Mouse (Mus musculus) Muller cell, postnatal 12 days (primary cell): ENCODE measurements around the gene Rab3gap2.

ENCODE experiments used
- DNase-seq: peaks from one replicate; pipeline ENCODE4 v3.0.0-alpha.2; 2015; ENCODE audit errors: inconsistent ontology term

The Rab3gap2 gene

DNA sequence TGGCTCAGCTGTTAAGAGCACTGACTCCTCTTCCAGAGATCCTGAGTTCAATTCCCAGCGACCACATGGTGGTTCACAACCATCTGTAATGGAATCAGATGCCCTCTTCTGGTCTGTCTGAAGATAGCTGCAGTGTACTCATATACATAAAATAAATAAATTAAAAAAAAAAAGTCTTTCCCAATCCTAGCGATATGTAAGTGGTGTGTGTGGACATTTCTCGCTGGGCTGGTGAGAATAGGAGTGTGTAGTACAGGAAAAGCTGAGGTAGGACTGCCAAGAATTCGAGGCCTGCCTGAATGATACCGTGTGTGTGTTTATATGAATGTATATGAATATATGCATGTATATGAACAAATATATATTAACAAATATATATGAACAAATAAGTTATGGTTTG, 127.4 kb downstream of the Rab3gap2 start:
- DNase-seq, result no peak

DNA sequence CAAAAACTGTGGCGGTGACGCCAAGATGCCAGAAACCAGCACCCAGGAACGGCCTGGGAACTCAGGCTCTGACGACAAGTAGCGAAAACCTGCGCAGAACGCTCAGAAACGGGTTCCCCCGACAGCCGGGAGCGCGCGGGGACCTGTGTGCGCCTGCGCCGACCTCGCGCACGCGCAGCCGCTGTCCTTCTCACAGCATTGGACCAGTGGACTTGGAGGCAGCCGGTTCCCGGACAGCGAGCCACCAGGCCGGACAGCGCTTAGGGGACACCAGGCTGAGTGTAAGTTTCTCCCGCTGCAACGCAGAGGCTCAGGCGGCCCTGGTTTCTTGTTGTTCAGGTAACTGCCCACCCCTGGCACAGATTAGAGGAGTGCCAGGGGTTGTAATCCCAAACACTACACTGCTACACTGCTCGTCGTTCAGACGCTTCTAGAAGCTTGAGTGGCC, 128.1 kb downstream of the Rab3gap2 start, which contains the start of gene Bpnt1:
Bpnt1 (plus strand) TSS at position 167 of the 448 bp plus-strand sequence.
- DNase-seq, result peak; percentile 96

DNA sequence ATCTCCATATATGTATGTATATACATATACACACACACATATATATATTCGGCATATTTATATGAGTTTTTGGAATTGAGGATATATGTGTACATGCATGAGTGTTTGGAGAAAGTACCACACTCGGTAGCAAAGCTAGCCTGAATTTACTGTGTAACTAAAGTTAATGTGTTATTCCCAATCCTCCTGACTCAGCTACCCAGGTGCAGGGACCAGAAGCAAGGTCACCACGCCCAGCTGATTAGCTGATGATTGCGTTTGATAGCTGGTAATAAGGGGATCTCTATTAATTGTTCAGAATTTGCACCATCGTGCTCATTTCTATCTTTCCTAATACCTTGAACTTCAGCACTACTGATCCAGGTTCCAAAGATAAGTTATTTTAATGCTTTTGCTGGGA, 129.7 kb downstream of the Rab3gap2 start:
- no peak for DNase-seq

DNA sequence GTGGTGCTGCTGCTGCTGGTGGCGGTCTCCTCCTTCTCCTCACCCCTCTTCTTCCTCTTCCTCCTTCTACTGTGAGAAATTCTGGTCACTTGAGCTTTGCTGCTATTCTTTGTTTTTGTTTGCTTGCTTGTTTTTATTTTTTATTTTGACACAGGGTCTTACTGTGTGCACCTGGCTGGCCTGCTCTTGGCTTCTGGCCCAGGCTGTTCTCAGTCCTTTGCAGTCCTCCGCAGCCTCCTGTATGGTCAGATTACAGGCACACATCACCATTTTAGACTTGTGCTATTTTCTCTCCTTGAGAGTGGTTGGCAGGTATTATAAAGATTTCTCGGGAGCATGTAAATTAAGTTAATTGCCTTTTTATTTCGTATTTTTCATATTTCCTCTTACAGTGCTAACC, 130.2 kb downstream of the Rab3gap2 start:
- no peak for DNase-seq

- DNase-seq, result no peak
Measured at GRCm38 (mm10) chr1:185335231-185335765, 131.4 kb downstream of the Rab3gap2 start.
